Mouse (Mus musculus) cerebellum, postnatal 10 days (tissue): Measurements from ENCODE around the gene Pigq.
A peak's percentile ranks its signal among the peaks of the same experiment; 100 is the strongest.

ENCODE experiments used
- DNase-seq, 2 experiments: peaks; one replicate each; pipeline ENCODE4 v3.0.0; 2021; ENCODE audit warnings: mixed read lengths in 2 of 2

The Pigq gene

GRCm38 (mm10) chr17:25957586-25958051 lies 12.9 kb upstream of the Pigq start:
- peak; percentile 89 to 91 for DNase-seq

GRCm38 (mm10) chr17:25956631-25957030 lies 11.9 kb upstream of the Pigq start:
- peak; percentile 74 to 76 for DNase-seq

- DNase-seq: peak; percentile 91 to 93
Observed at GRCm38 (mm10) chr17:25956201-25956600, 11.5 kb upstream of the Pigq start.

GRCm38 (mm10) chr17:25955736-25956135 lies 11.0 kb upstream of the Pigq start:
- DNase-seq: no peak

- DNase-seq: no peak
Observed at GRCm38 (mm10) chr17:25954671-25955070, 9.9 kb upstream of the Pigq start.

- DNase-seq: peak; percentile 83 to 86
Observed at GRCm38 (mm10) chr17:25953161-25953560, 8.4 kb upstream of the Pigq start.

- peak; percentile 58 to 63 for DNase-seq
Observed at GRCm38 (mm10) chr17:25951803-25952623, 7.3 kb upstream of the Pigq start, which contains the start of gene A930017K11Rik. TSS of gene A930017K11Rik (minus strand) at chr17:25952565.

GRCm38 (mm10) chr17:25951225-25951802 lies 6.6 kb upstream of the Pigq start:
- peak; percentile 76 to 78 for DNase-seq

- peak in 1 of 2 experiments; percentile 47 for DNase-seq
Observed at GRCm38 (mm10) chr17:25950706-25951105, 6.0 kb upstream of the Pigq start.

GRCm38 (mm10) chr17:25949981-25950380 lies 5.2 kb upstream of the Pigq start:
- peak; percentile 62 to 67 for DNase-seq

- DNase-seq: peak; percentile 71 to 82
Observed at GRCm38 (mm10) chr17:25948051-25948450, 3.3 kb upstream of the Pigq start.

- peak in 1 of 2 experiments; percentile 33 for DNase-seq
Observed at GRCm38 (mm10) chr17:25947576-25947975, 2.8 kb upstream of the Pigq start.

- DNase-seq: peak in 1 of 2 experiments; percentile 27
Observed at GRCm38 (mm10) chr17:25946891-25947290, 2.2 kb upstream of the Pigq start.

GRCm38 (mm10) chr17:25946349-25946748 lies 1.6 kb upstream of the Pigq start:
- DNase-seq: no peak

- peak; percentile 49 to 64 for DNase-seq
Observed at GRCm38 (mm10) chr17:25945517-25946155, 900 bp upstream of the Pigq start.

GRCm38 (mm10) chr17:25943769-25944168 lies 967 bp downstream of the Pigq start:
- no peak for DNase-seq

- DNase-seq: no peak
Observed at GRCm38 (mm10) chr17:25943221-25943620, 1.5 kb downstream of the Pigq start.

GRCm38 (mm10) chr17:25942597-25943151 lies 2.1 kb downstream of the Pigq start:
- DNase-seq: no peak

- DNase-seq: peak; percentile 90
Observed at GRCm38 (mm10) chr17:25941511-25942241, 3.1 kb downstream of the Pigq start.

- no peak for DNase-seq
Observed at GRCm38 (mm10) chr17:25934526-25934925, 10.2 kb downstream of the Pigq start.

- peak; percentile 90 to 91 for DNase-seq
Observed at GRCm38 (mm10) chr17:25925348-25925747, 19.4 kb downstream of the Pigq start.

GRCm38 (mm10) chr17:25922120-25922519 lies 22.6 kb downstream of the Pigq start:
- DNase-seq: peak; percentile 45 to 56
